Mouse (Mus musculus): Measurements from ENCODE around the gene Spag9. TPM values are rescaled to one million over a fixed set of nuclear protein-coding genes. Genes with fewer than 3 reads are reported as not detected.
"Not testable (repeated sequence)": the region's sequence is repeated elsewhere in the genome, so short reads cannot be mapped to it uniquely, and the experiment has no call there.

The Spag9 gene
- polyA plus RNA-seq, 1 experiment from 2014 or later = 36.2 TPM

DNA sequence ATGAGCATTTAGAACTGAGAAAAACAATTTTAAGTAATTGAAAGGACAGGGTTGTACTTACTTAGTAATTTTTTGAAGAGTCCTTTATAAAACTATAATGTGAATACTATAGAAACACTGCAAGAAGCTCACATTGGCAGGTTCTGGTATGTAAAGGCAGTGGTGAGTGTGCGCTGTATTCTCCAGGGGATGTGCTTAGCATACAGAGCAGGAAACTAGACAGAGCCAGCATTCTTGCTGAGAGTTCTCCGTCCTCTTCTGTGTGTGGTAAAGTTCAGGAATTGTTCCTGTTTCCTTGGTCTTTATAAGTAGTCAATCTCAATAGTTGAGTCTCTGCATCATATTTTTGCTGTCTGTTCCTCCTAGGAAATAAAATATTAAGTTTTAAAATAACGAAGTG lies 59.0 kb downstream of the Spag9 start:
- Histone ChIP-seq H3K4me1 (ENCODE audit: control insufficient read depth, insufficient read depth, low read length) (0 out of 2 replicates have a peak, but pooled peaks cover 3% of the 10 kb centered on the region), H3K27ac (ENCODE audit: low read length) (no peak overlapping the region), H3K4me2 (ENCODE audit: low read depth, low read length) (no peak overlapping the region), H3K9ac (ENCODE audit: low read length) (no peak overlapping the region), H3K36me3 (ENCODE audit: control insufficient read depth, insufficient read depth) (peaks cover 2% of the 10 kb centered on the region; the same call in 1 of the 2 replicates), H3K27me3 (ENCODE audit: control insufficient read depth, insufficient read depth, low read length) (no peaks in the 10 kb centered on the region), H3K9me3 (replicated peaks; ENCODE audit: control insufficient read depth, low read length) (no peaks in the 10 kb centered on the region), H3K4me3 (ENCODE audit: low read length) (no peak overlapping the region)
- ATAC-seq (replicated peaks; ENCODE audit: extremely low read depth, insufficient read depth, low FRiP score) = no peak
- 82% methylated on average over 3 of the region's 3 CpGs for WGBS

DNA sequence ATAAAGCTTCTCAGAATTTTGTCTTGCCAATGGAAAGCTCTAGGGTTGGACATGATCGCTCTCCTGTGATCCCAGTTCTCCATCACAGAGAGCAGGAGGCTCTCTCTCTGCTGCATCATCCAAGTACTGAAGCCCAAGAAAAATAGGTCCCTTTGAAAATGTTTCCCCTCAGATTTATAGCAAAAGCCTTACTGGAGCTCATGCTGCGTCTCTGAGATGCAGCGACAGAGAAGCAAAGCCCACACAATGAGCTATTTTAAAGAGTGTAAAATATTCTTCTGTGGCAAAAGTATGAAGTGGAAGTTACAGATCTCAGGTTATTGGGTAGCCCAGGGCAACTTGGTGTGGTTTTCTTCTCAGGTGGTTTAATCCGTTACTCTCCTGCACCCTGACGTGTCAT lies 68.0 kb downstream of the Spag9 start:
- H3K27ac ChIP-seq (ENCODE audit: low read length) = no peak overlapping the region
- no peak for ATAC-seq (replicated peaks; ENCODE audit: extremely low read depth, insufficient read depth, low FRiP score)
- no peak overlapping the region for H3K9ac ChIP-seq (ENCODE audit: low read length)
- WGBS = 94% methylated on average over 5 of the region's 5 CpGs
- no peaks in the 10 kb centered on the region for H3K27me3 ChIP-seq (ENCODE audit: control insufficient read depth, insufficient read depth, low read length)
- no peaks in the 10 kb centered on the region for H3K4me1 ChIP-seq (ENCODE audit: control insufficient read depth, insufficient read depth, low read length)
- no peak overlapping the region for H3K4me3 ChIP-seq (ENCODE audit: low read length)
- H3K9me3 ChIP-seq (replicated peaks; ENCODE audit: control insufficient read depth, low read length) = no peaks in the 10 kb centered on the region
- peaks cover 19% of the 10 kb centered on the region for H3K36me3 ChIP-seq (ENCODE audit: control insufficient read depth, insufficient read depth)
- H3K4me2 ChIP-seq (ENCODE audit: low read depth, low read length) = no peak overlapping the region

- peaks cover 11% of the 10 kb centered on the region for H3K36me3 ChIP-seq (ENCODE audit: control insufficient read depth, insufficient read depth)
- H3K4me3 ChIP-seq (ENCODE audit: low read length) = no peak overlapping the region
- 60% methylated on average over 2 of the region's 2 CpGs for WGBS
- no peak for ATAC-seq (replicated peaks; ENCODE audit: extremely low read depth, insufficient read depth, low FRiP score)
- H3K27me3 ChIP-seq (ENCODE audit: control insufficient read depth, insufficient read depth, low read length) = no peaks in the 10 kb centered on the region
- no peak overlapping the region for H3K4me2 ChIP-seq (ENCODE audit: low read depth, low read length)
- H3K27ac ChIP-seq (ENCODE audit: low read length) = peak overlapping the region; percentile 29; the same call in 1 of the 2 replicates
- H3K9me3 ChIP-seq (replicated peaks; ENCODE audit: control insufficient read depth, low read length) = no peaks in the 10 kb centered on the region
- no peaks in the 10 kb centered on the region for H3K4me1 ChIP-seq (ENCODE audit: control insufficient read depth, insufficient read depth, low read length)
- H3K9ac ChIP-seq (ENCODE audit: low read length) = no peak overlapping the region
Observed at GRCm38 (mm10) chr11:94070455-94070854, 74.6 kb downstream of the Spag9 start.

DNA sequence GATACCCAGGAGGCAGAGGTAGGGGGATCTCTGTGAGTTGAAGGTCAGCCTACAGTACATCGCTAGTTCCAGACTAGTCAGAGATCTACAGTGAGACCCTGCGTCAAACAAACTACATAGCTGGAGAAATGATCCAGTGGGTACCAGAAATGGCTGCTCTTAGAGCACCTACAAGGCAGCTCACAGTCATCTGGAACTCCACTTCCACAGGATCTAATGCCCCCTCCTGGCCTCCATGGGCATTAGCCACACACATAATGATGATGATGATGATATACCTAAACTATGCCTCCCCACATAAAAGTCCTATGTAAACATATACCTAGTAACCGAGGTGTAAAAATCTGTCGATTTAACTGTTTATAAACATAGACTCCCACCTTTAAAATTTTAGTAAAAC lies 77.4 kb downstream of the Spag9 start:
- Histone ChIP-seq H3K4me3 (ENCODE audit: low read length) (no peak overlapping the region), H3K27ac (ENCODE audit: low read length) (no peak overlapping the region), H3K4me1 (ENCODE audit: control insufficient read depth, insufficient read depth, low read length) (no peaks in the 10 kb centered on the region), H3K36me3 (ENCODE audit: control insufficient read depth, insufficient read depth) (peaks cover 7% of the 10 kb centered on the region; the same call in 1 of the 2 replicates), H3K9ac (ENCODE audit: low read length) (no peak overlapping the region), H3K4me2 (ENCODE audit: low read depth, low read length) (no peak overlapping the region), H3K27me3 (ENCODE audit: control insufficient read depth, insufficient read depth, low read length) (no peaks in the 10 kb centered on the region), H3K9me3 (replicated peaks; ENCODE audit: control insufficient read depth, low read length) (no peaks in the 10 kb centered on the region)
- no peak for ATAC-seq (replicated peaks; ENCODE audit: extremely low read depth, insufficient read depth, low FRiP score)
- WGBS = 87% methylated on average over 4 of the region's 4 CpGs

DNA sequence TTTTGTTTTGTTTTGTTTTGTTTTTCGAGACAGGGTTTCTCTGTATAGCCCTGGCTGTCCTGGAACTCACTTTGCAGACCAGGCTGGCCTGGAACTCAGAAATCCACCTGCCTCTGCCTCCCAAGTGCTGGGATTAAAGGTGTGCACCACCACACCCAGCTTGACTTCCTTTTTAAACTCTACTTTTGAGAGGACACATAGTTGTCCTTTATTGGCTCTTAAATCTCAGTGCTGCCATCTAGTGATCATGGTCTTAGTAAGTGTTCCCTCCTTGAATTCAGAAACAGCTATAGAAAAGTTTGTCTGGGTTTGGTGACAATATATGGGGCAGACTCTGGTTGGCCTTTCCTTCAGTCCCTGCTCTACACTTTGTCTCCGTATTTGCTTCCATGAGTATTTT lies 91.1 kb downstream of the Spag9 start:
- WGBS = 82% methylated on average over 2 of the region's 2 CpGs
- ATAC-seq (replicated peaks; ENCODE audit: extremely low read depth, insufficient read depth, low FRiP score) = not testable (repeated sequence)

GRCm38 (mm10) chr11:94090496-94090895 lies 94.6 kb downstream of the Spag9 start:
- H3K4me3 ChIP-seq (ENCODE audit: low read length) = no peak overlapping the region
- no peaks in the 10 kb centered on the region for H3K27me3 ChIP-seq (ENCODE audit: control insufficient read depth, insufficient read depth, low read length)
- H3K4me1 ChIP-seq (ENCODE audit: control insufficient read depth, insufficient read depth, low read length) = no peaks in the 10 kb centered on the region
- peaks cover 40% of the 10 kb centered on the region for H3K36me3 ChIP-seq (ENCODE audit: control insufficient read depth, insufficient read depth)
- H3K27ac ChIP-seq (ENCODE audit: low read length) = no peak overlapping the region
- 70% methylated on average over 4 of the region's 4 CpGs for whole genome bisulfite sequencing
- no peak for ATAC-seq (replicated peaks; ENCODE audit: extremely low read depth, insufficient read depth, low FRiP score)
- no peak overlapping the region for H3K4me2 ChIP-seq (ENCODE audit: low read depth, low read length)
- no peaks in the 10 kb centered on the region for H3K9me3 ChIP-seq (replicated peaks; ENCODE audit: control insufficient read depth, low read length)
- H3K9ac ChIP-seq (ENCODE audit: low read length) = no peak overlapping the region

More for the DNA sequence above, 91.1 kb downstream of the Spag9 start:
- peaks cover 34% of the 10 kb centered on the region for H3K36me3 ChIP-seq (ENCODE audit: control insufficient read depth, insufficient read depth)
- not testable (repeated sequence) for H3K4me2 ChIP-seq (ENCODE audit: low read depth, low read length); H3K4me1 ChIP-seq (ENCODE audit: control insufficient read depth, insufficient read depth, low read length); H3K9ac ChIP-seq (ENCODE audit: low read length); H3K27ac ChIP-seq (ENCODE audit: low read length); H3K27me3 ChIP-seq (ENCODE audit: control insufficient read depth, insufficient read depth, low read length); H3K4me3 ChIP-seq (ENCODE audit: low read length); H3K9me3 ChIP-seq (replicated peaks; ENCODE audit: control insufficient read depth, low read length)

DNA sequence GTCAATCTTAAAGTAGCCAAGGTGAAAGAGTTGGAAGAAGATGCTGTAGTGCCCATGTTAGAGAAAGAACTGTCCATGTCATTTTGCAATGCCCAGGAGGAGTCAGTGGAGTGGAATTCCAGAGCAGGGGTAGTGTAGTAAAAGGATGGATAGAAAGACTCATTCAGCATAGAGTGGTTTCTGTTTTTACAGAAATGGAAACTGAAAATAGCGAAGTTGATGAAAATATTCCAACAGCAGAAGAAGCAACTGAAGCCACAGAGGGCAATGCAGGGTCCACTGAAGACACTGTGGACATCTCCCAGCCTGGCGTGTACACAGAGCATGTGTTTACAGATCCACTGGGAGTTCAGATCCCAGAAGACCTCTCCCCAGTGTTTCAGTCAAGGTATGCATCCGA lies 101.6 kb downstream of the Spag9 start:
- Histone ChIP-seq H3K27ac (ENCODE audit: low read length) (no peak overlapping the region), H3K9me3 (replicated peaks; ENCODE audit: control insufficient read depth, low read length) (no peaks in the 10 kb centered on the region), H3K4me3 (ENCODE audit: low read length) (no peak overlapping the region), H3K36me3 (ENCODE audit: control insufficient read depth, insufficient read depth) (peaks cover 44% of the 10 kb centered on the region), H3K4me2 (ENCODE audit: low read depth, low read length) (no peak overlapping the region), H3K4me1 (ENCODE audit: control insufficient read depth, insufficient read depth, low read length) (no peaks in the 10 kb centered on the region), H3K9ac (ENCODE audit: low read length) (no peak overlapping the region), H3K27me3 (ENCODE audit: control insufficient read depth, insufficient read depth, low read length) (no peaks in the 10 kb centered on the region)
- 87% methylated on average over 3 of the region's 3 CpGs for WGBS
- no peak for ATAC-seq (replicated peaks; ENCODE audit: extremely low read depth, insufficient read depth, low FRiP score)

DNA sequence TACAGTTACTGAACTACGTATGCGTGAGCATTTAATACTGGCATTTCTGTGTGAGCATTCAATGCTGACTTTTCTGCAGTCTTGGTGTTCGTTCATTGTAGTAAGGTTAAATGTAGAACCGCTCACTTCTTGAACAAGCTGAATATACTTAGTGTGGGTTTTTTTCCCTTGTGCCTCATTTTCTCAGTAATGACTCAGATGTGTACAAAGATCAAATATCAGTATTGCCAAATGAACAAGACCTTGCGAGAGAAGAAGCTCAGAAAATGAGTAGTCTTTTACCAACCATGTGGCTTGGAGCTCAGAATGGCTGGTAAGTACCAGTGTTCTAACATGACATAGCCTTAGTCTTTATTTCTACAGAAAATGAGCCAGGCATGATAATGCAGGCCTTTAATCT lies 102.9 kb downstream of the Spag9 start:
- no peak overlapping the region for H3K27ac ChIP-seq (ENCODE audit: low read length)
- H3K4me3 ChIP-seq (ENCODE audit: low read length) = no peak overlapping the region
- 93% methylated on average over 5 of the region's 5 CpGs for WGBS
- no peaks in the 10 kb centered on the region for H3K4me1 ChIP-seq (ENCODE audit: control insufficient read depth, insufficient read depth, low read length)
- H3K27me3 ChIP-seq (ENCODE audit: control insufficient read depth, insufficient read depth, low read length) = no peaks in the 10 kb centered on the region
- ATAC-seq (replicated peaks; ENCODE audit: extremely low read depth, insufficient read depth, low FRiP score) = no peak
- no peaks in the 10 kb centered on the region for H3K9me3 ChIP-seq (replicated peaks; ENCODE audit: control insufficient read depth, low read length)
- no peak overlapping the region for H3K4me2 ChIP-seq (ENCODE audit: low read depth, low read length)
- no peak overlapping the region for H3K9ac ChIP-seq (ENCODE audit: low read length)
- peaks cover 41% of the 10 kb centered on the region for H3K36me3 ChIP-seq (ENCODE audit: control insufficient read depth, insufficient read depth)

DNA sequence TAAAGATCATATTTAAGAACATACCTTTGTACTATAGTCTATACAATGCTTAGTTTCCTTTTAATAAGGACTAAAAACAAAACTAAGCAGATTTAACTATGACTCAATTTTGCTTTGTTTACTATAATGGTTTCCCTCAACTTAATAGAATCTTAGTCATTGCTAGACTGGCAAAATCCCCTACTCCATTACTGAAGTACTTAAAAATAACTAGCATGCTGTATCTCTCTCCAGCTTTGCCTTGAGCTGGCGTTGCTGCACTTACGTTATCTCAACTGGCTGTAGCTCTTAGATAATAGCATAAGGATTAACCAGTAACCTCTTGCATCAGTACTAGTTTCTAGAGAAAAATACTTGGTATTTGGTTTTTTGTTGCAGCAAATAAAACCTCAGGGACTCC lies 117.9 kb downstream of the Spag9 start:
- Histone ChIP-seq H3K27ac (ENCODE audit: low read length) (no peak overlapping the region), H3K4me2 (ENCODE audit: low read depth, low read length) (no peak overlapping the region), H3K27me3 (ENCODE audit: control insufficient read depth, insufficient read depth, low read length) (no peaks in the 10 kb centered on the region), H3K36me3 (ENCODE audit: control insufficient read depth, insufficient read depth) (peaks cover 33% of the 10 kb centered on the region), H3K4me1 (ENCODE audit: control insufficient read depth, insufficient read depth, low read length) (peaks cover 4% of the 10 kb centered on the region; the same call in 1 of the 2 replicates), H3K4me3 (ENCODE audit: low read length) (no peak overlapping the region), H3K9ac (ENCODE audit: low read length) (no peak overlapping the region), H3K9me3 (replicated peaks; ENCODE audit: control insufficient read depth, low read length) (no peaks in the 10 kb centered on the region)
- ATAC-seq (replicated peaks; ENCODE audit: extremely low read depth, insufficient read depth, low FRiP score) = no peak
- WGBS = 44% methylated on average over 2 of the region's 2 CpGs

All from heart, embryonic 16.5 days (tissue).